Mouse (Mus musculus) spleen, adult 2 months (tissue): ENCODE measurements around the gene Rnf34. TPM values are rescaled to one million over a fixed set of nuclear protein-coding genes. Genes with fewer than 3 reads are reported as not detected.

Source experiments
- DNase-seq, 2 experiments: peaks; one replicate each; pipeline versions ENCODE4 v3.0.0 to v3.0.0-alpha.2; 2012 to 2021; ENCODE audit warnings: low spot score in 2 of 2, low read depth in 1 of 2
- H3K27ac ChIP-seq: fragments of 200-500 bp; 2 replicates; pipeline ENCODE4 v1.5.1; 2012; ENCODE audit warnings: low read length, inconsistent platforms; ENCODE audit not compliant: insufficient read depth
- H3K27me3 ChIP-seq: fragments of 200-500 bp; 2 replicates; pipeline ENCODE4 v1.6.1; 2012; ENCODE audit warnings: mild to moderate bottlenecking, moderate library complexity, low read length, inconsistent platforms; ENCODE audit not compliant: control insufficient read depth, insufficient read depth
- H3K36me3 ChIP-seq: fragments of 200-500 bp; 2 replicates; pipeline ENCODE4 v1.6.1; 2012; ENCODE audit warnings: mild to moderate bottlenecking, low read length, inconsistent platforms; ENCODE audit not compliant: control insufficient read depth, insufficient read depth
- H3K4me1 ChIP-seq: fragments of 200-500 bp; 2 replicates; pipeline ENCODE4 v1.6.1; 2011; ENCODE audit warnings: inconsistent platforms; ENCODE audit not compliant: control insufficient read depth, insufficient read depth, insufficient read length
- H3K4me3 ChIP-seq: fragments of 200-500 bp; 2 replicates; pipeline ENCODE4 v1.5.1; 2011; ENCODE audit warnings: mild to moderate bottlenecking, inconsistent platforms; ENCODE audit not compliant: insufficient read depth, insufficient read length; ENCODE audit errors: extremely low read depth
- CTCF ChIP-seq: fragments of 200-500 bp; IDR thresholded peaks from 2 replicates; pipeline ENCODE4 v1.5.1; 2011; ENCODE audit warnings: mild to moderate bottlenecking, inconsistent platforms; ENCODE audit not compliant: insufficient read depth, insufficient read length, insufficient replicate concordance; ENCODE audit errors: extremely low read depth
- POLR2A ChIP-seq: fragments of 200-500 bp; IDR thresholded peaks from 2 replicates; pipeline ENCODE4 v1.6.1; 2011; ENCODE audit warnings: low read depth, low read length, inconsistent platforms
- WGBS: fragments of 180-500 bp; shearing (Covaris S2); methylation state at CpG from one replicate; pipeline ENCODE4 v1.1.7; 2018; 5-methylcytosine and 5-hydroxymethylcytosine counted together
- polyA plus RNA-seq: library from polyadenylated mRNA; depleted of rRNA; stranded (reverse); fragments of >200 nt; gene quantifications from 2 replicates; pipeline ENCODE4 v1.2.3, GENCODE M21; 2012

Gene Rnf34
- polyA plus RNA-seq, 1 experiment = 7.0 TPM

GRCm38 (mm10) chr5:122903165-122903564 lies 53.3 kb downstream of the Rnf34 start:
- Histone ChIP-seq H3K27ac (no peak overlapping the region), H3K4me3 (no peak overlapping the region), H3K27me3 (no peaks in the 10 kb centered on the region), H3K4me1 (peaks cover 7% of the 10 kb centered on the region; the same call in 1 of the 2 replicates), H3K36me3 (no peaks in the 10 kb centered on the region)
- WGBS = 73% methylated on average over 5 of the region's 5 CpGs
- no peak for DNase-seq
- TF ChIP-seq CTCF = no peak
- TF ChIP-seq POLR2A = no peak

GRCm38 (mm10) chr5:122907182-122907581 lies 57.3 kb downstream of the Rnf34 start:
- Histone ChIP-seq H3K4me1 (no peaks in the 10 kb centered on the region), H3K36me3 (no peaks in the 10 kb centered on the region), H3K4me3 (no peak overlapping the region), H3K27ac (no peak overlapping the region), H3K27me3 (no peaks in the 10 kb centered on the region)
- TF ChIP-seq CTCF (no peak), POLR2A (no peak)
- no peak for DNase-seq
- WGBS = 83% methylated on average over 1 of the region's 1 CpGs

GRCm38 (mm10) chr5:122908001-122908400 lies 58.2 kb downstream of the Rnf34 start:
- no peak overlapping the region for H3K4me3 ChIP-seq
- no peaks in the 10 kb centered on the region for H3K36me3 ChIP-seq
- no peak overlapping the region for H3K27ac ChIP-seq
- H3K27me3 ChIP-seq = no peaks in the 10 kb centered on the region
- H3K4me1 ChIP-seq = no peaks in the 10 kb centered on the region
- TF ChIP-seq CTCF = no peak
- TF ChIP-seq POLR2A = no peak
- 84% methylated on average over 2 of the region's 2 CpGs for WGBS
- DNase-seq = no peak

GRCm38 (mm10) chr5:122909481-122909880 lies 59.6 kb downstream of the Rnf34 start:
- no peaks in the 10 kb centered on the region for H3K36me3 ChIP-seq
- no peak for DNase-seq
- H3K4me1 ChIP-seq = no peaks in the 10 kb centered on the region
- H3K27ac ChIP-seq = no peak overlapping the region
- no peak overlapping the region for H3K4me3 ChIP-seq
- 94% methylated on average over 18 of the region's 18 CpGs for WGBS
- no peaks in the 10 kb centered on the region for H3K27me3 ChIP-seq
- TF ChIP-seq CTCF (no peak), POLR2A (no peak)

- H3K4me1 ChIP-seq = no peaks in the 10 kb centered on the region
- TF ChIP-seq POLR2A (no peak), CTCF (no peak)
- 0 out of 2 replicates have a peak, but pooled peaks cover 1% of the 10 kb centered on the region for H3K36me3 ChIP-seq
- WGBS = 94% methylated on average over 4 of the region's 4 CpGs
- no peaks in the 10 kb centered on the region for H3K27me3 ChIP-seq
- no peak overlapping the region for H3K27ac ChIP-seq
- DNase-seq = no peak
- H3K4me3 ChIP-seq = no peak overlapping the region
Measured at GRCm38 (mm10) chr5:122912863-122913262, 63.0 kb downstream of the Rnf34 start.

- WGBS = 86% methylated on average over 6 of the region's 6 CpGs
Measured at GRCm38 (mm10) chr5:122916147-122916546, 66.3 kb downstream of the Rnf34 start.

GRCm38 (mm10) chr5:122917982-122918711 lies 68.3 kb downstream of the Rnf34 start:
- no peak for TF ChIP-seq CTCF
- TF ChIP-seq POLR2A = no peak
- H3K4me1 ChIP-seq = no peaks in the 10 kb centered on the region
- no peak overlapping the region for H3K4me3 ChIP-seq
- no peak overlapping the region for H3K27ac ChIP-seq
- H3K27me3 ChIP-seq = no peaks in the 10 kb centered on the region
- DNase-seq = no peak
- H3K36me3 ChIP-seq = 0 out of 2 replicates have a peak, but pooled peaks cover 1% of the 10 kb centered on the region
- 61% methylated on average over 7 of the region's 7 CpGs for WGBS

More at GRCm38 (mm10) chr5:122916147-122916546, 66.3 kb downstream of the Rnf34 start:
- Histone ChIP-seq H3K36me3 (0 out of 2 replicates have a peak, but pooled peaks cover 1% of the 10 kb centered on the region), H3K27me3 (no peaks in the 10 kb centered on the region), H3K4me3 (no peak overlapping the region), H3K27ac (no peak overlapping the region), H3K4me1 (no peaks in the 10 kb centered on the region)
- no peak for DNase-seq
- no peak for TF ChIP-seq POLR2A
- no peak for TF ChIP-seq CTCF
